Mouse (Mus musculus): ENCODE data around the gene Lsm14a. TPM values are rescaled to one million over a fixed set of nuclear protein-coding genes. Genes with fewer than 3 reads are reported as not detected.

Gene Lsm14a
- polyA plus RNA-seq, 1 experiment from 2014 or later: 53.8 TPM

GRCm38 (mm10) chr7:34319123-34319522 is 74.0 kb downstream of the Lsm14a start:
- H3K4me3 ChIP-seq (ENCODE audit: low read depth, low read length): no peak overlapping the region
- ATAC-seq (ENCODE audit: insufficient number of reproducible peaks, insufficient read depth, low FRiP score, low read depth): no peak
- H3K27me3 ChIP-seq (ENCODE audit: control insufficient read depth, insufficient read depth, low read length): no peaks in the 10 kb centered on the region
- WGBS: 75% methylated on average over 2 of the region's 2 CpGs
- no peak overlapping the region for H3K9ac ChIP-seq (replicated peaks; ENCODE audit: low read depth, low read length)
- H3K4me1 ChIP-seq (ENCODE audit: control insufficient read depth, insufficient read depth, low read length): peaks cover 16% of the 10 kb centered on the region; the same call in 1 of the 2 replicates
- no peaks in the 10 kb centered on the region for H3K9me3 ChIP-seq (ENCODE audit: control insufficient read depth, low read depth, low read length)
- no peak overlapping the region; the same call in 1 of the 2 replicates for H3K27ac ChIP-seq (ENCODE audit: low read length)
- no peak overlapping the region for H3K4me2 ChIP-seq (replicated peaks; ENCODE audit: low read depth, low read length)
- H3K36me3 ChIP-seq (ENCODE audit: control insufficient read depth, insufficient read depth, low read length): no peaks in the 10 kb centered on the region

DNA sequence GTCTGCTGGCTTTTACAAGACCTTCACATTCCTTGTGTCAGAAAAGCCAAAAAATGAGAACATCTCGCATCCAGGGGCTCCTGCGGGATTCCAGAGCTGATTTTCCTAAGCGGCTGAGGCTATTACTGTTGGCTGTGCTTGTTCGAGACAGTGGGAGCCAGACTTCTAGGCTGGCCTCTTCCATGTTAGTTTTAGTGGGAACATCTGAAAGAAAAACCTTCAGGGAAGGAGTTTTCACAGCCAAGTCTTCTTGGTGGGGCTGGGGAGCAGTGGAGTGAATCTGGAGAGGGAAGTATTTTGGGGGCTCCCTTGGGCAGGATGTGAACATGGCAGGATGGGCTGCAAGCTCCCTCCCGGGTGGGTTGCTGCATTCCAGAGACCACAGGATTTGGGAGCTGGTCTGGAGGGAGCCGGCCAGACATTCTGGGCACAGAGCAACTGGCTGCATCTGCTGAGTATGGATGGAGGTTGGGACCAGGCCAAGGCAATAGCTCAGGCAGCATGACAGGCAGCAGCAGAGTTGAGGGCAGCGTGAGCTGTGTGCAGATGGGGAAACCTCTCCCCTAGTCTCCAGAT is 75.1 kb downstream of the Lsm14a start:
- Histone ChIP-seq H3K9ac (replicated peaks; ENCODE audit: low read depth, low read length) (no peak overlapping the region), H3K36me3 (ENCODE audit: control insufficient read depth, insufficient read depth, low read length) (no peaks in the 10 kb centered on the region), H3K9me3 (ENCODE audit: control insufficient read depth, low read depth, low read length) (no peaks in the 10 kb centered on the region), H3K4me1 (ENCODE audit: control insufficient read depth, insufficient read depth, low read length) (peaks cover 16% of the 10 kb centered on the region; the same call in 1 of the 2 replicates), H3K27me3 (ENCODE audit: control insufficient read depth, insufficient read depth, low read length) (no peaks in the 10 kb centered on the region), H3K4me2 (replicated peaks; ENCODE audit: low read depth, low read length) (no peak overlapping the region), H3K4me3 (ENCODE audit: low read depth, low read length) (no peak overlapping the region), H3K27ac (ENCODE audit: low read length) (peak overlapping the region; percentile 81)
- 36% methylated on average over 7 of the region's 7 CpGs for WGBS
- ATAC-seq (ENCODE audit: insufficient number of reproducible peaks, insufficient read depth, low FRiP score, low read depth): peak; percentile 24; the same call in 1 of the 2 replicates

GRCm38 (mm10) chr7:34313443-34313875 is 79.7 kb downstream of the Lsm14a start, which contains the start of gene 4931406P16Rik:
Gene 4931406P16Rik, minus strand, starts transcription at chr7:34313551.
- H3K4me1 ChIP-seq (ENCODE audit: control insufficient read depth, insufficient read depth, low read length): peaks cover 22% of the 10 kb centered on the region; the same call in 1 of the 2 replicates
- no peaks in the 10 kb centered on the region for H3K9me3 ChIP-seq (ENCODE audit: control insufficient read depth, low read depth, low read length)
- H3K36me3 ChIP-seq (ENCODE audit: control insufficient read depth, insufficient read depth, low read length): no peaks in the 10 kb centered on the region
- no peaks in the 10 kb centered on the region for H3K27me3 ChIP-seq (ENCODE audit: control insufficient read depth, insufficient read depth, low read length)
- H3K4me2 ChIP-seq (replicated peaks; ENCODE audit: low read depth, low read length): peak within 1 kb of the TSS; percentile 67
- peak within 1 kb of the TSS; percentile 77 for H3K4me3 ChIP-seq (ENCODE audit: low read depth, low read length)
- peak within 1 kb of the TSS; percentile 78 for H3K27ac ChIP-seq (ENCODE audit: low read length)
- peak within 1 kb of the TSS; percentile 78 for H3K9ac ChIP-seq (replicated peaks; ENCODE audit: low read depth, low read length)
- ATAC-seq (ENCODE audit: insufficient number of reproducible peaks, insufficient read depth, low FRiP score, low read depth): peak; percentile 94
- under 1% methylated on average over 41 of the region's 41 CpGs for WGBS

GRCm38 (mm10) chr7:34312786-34313442 is 80.2 kb downstream of the Lsm14a start:
- Histone ChIP-seq H3K27ac (ENCODE audit: low read length) (peak overlapping the region; percentile 78), H3K4me1 (ENCODE audit: control insufficient read depth, insufficient read depth, low read length) (peaks cover 16% of the 10 kb centered on the region; the same call in 1 of the 2 replicates), H3K27me3 (ENCODE audit: control insufficient read depth, insufficient read depth, low read length) (no peaks in the 10 kb centered on the region), H3K36me3 (ENCODE audit: control insufficient read depth, insufficient read depth, low read length) (no peaks in the 10 kb centered on the region), H3K4me3 (ENCODE audit: low read depth, low read length) (peak overlapping the region; percentile 77), H3K9me3 (ENCODE audit: control insufficient read depth, low read depth, low read length) (no peaks in the 10 kb centered on the region), H3K9ac (replicated peaks; ENCODE audit: low read depth, low read length) (peak overlapping the region; percentile 78), H3K4me2 (replicated peaks; ENCODE audit: low read depth, low read length) (peak overlapping the region; percentile 67)
- peak; percentile 85 for ATAC-seq (ENCODE audit: insufficient number of reproducible peaks, insufficient read depth, low FRiP score, low read depth)
- 0% methylated on average over 63 of the region's 73 CpGs for WGBS

DNA sequence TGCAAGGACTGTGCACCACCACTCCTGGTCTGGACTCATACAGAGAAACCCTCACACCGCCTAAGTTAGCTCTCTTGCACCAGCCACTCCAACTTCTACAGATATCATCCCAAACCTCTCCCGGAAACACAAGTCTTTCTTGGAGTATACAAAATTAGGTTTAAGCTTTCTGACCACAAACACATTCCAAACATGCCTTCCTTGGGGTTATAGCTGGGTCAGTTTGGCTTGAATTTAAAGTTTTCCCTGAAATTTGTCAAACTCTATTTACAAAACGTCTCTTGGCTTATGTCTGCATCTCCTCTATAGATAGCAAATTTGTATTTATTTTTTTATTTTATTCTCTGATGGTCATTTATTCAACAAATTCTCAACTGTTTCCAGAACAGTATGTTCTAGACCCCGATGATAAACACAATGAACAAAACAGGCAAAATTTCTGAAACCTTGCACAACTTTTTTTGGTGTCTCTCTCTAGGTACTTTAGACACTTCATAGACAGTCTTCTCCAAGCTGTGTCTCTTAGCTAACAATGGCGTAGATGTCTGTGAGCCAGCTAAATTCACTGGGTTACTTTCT is 83.8 kb downstream of the Lsm14a start:
- H3K4me1 ChIP-seq (ENCODE audit: control insufficient read depth, insufficient read depth, low read length): peaks cover 12% of the 10 kb centered on the region; the same call in 1 of the 2 replicates
- no peak for ATAC-seq (ENCODE audit: insufficient number of reproducible peaks, insufficient read depth, low FRiP score, low read depth)
- 46% methylated on average over 5 of the region's 5 CpGs for WGBS
- H3K9me3 ChIP-seq (ENCODE audit: control insufficient read depth, low read depth, low read length): no peaks in the 10 kb centered on the region
- no peak overlapping the region for H3K9ac ChIP-seq (replicated peaks; ENCODE audit: low read depth, low read length)
- no peak overlapping the region for H3K27ac ChIP-seq (ENCODE audit: low read length)
- no peak overlapping the region for H3K4me3 ChIP-seq (ENCODE audit: low read depth, low read length)
- H3K27me3 ChIP-seq (ENCODE audit: control insufficient read depth, insufficient read depth, low read length): no peaks in the 10 kb centered on the region
- no peak overlapping the region for H3K4me2 ChIP-seq (replicated peaks; ENCODE audit: low read depth, low read length)
- no peaks in the 10 kb centered on the region for H3K36me3 ChIP-seq (ENCODE audit: control insufficient read depth, insufficient read depth, low read length)

- H3K9ac ChIP-seq (replicated peaks; ENCODE audit: low read depth, low read length): no peak overlapping the region
- 60% methylated on average over 5 of the region's 5 CpGs for WGBS
- no peak overlapping the region for H3K27ac ChIP-seq (ENCODE audit: low read length)
- peaks cover 12% of the 10 kb centered on the region; the same call in 1 of the 2 replicates for H3K4me1 ChIP-seq (ENCODE audit: control insufficient read depth, insufficient read depth, low read length)
- no peak for ATAC-seq (ENCODE audit: insufficient number of reproducible peaks, insufficient read depth, low FRiP score, low read depth)
- no peaks in the 10 kb centered on the region for H3K36me3 ChIP-seq (ENCODE audit: control insufficient read depth, insufficient read depth, low read length)
- no peaks in the 10 kb centered on the region for H3K27me3 ChIP-seq (ENCODE audit: control insufficient read depth, insufficient read depth, low read length)
- H3K4me3 ChIP-seq (ENCODE audit: low read depth, low read length): no peak overlapping the region
- H3K4me2 ChIP-seq (replicated peaks; ENCODE audit: low read depth, low read length): no peak overlapping the region
- no peaks in the 10 kb centered on the region for H3K9me3 ChIP-seq (ENCODE audit: control insufficient read depth, low read depth, low read length)
Observed at GRCm38 (mm10) chr7:34308586-34308985, 84.5 kb downstream of the Lsm14a start.

DNA sequence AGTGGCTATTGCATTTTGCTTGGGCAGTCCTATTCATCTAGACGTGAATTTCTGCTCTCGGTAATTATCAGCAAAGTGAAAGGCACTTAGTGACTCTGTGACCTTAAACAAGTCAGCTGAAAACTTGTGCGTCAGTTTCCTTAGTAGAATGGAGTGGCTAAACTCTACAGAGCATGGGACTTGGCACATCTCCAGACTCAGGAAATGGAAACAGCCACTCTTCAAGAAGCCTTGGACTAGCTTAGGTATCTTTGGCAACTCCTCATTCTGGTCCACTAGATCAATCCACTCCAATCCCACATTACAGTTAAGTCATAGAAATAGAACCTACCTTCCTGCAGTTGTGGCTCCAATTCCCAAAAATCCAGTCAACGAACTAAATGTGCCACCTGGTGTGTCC is 87.7 kb downstream of the Lsm14a start:
- Histone ChIP-seq H3K27me3 (ENCODE audit: control insufficient read depth, insufficient read depth, low read length) (no peaks in the 10 kb centered on the region), H3K27ac (ENCODE audit: low read length) (peak overlapping the region; percentile 10; the same call in 1 of the 2 replicates), H3K36me3 (ENCODE audit: control insufficient read depth, insufficient read depth, low read length) (no peaks in the 10 kb centered on the region), H3K4me3 (ENCODE audit: low read depth, low read length) (no peak overlapping the region), H3K4me1 (ENCODE audit: control insufficient read depth, insufficient read depth, low read length) (peaks cover 9% of the 10 kb centered on the region; the same call in 1 of the 2 replicates), H3K9ac (replicated peaks; ENCODE audit: low read depth, low read length) (no peak overlapping the region), H3K4me2 (replicated peaks; ENCODE audit: low read depth, low read length) (no peak overlapping the region), H3K9me3 (ENCODE audit: control insufficient read depth, low read depth, low read length) (no peaks in the 10 kb centered on the region)
- 41% methylated on average over 4 of the region's 4 CpGs for WGBS
- no peak for ATAC-seq (ENCODE audit: insufficient number of reproducible peaks, insufficient read depth, low FRiP score, low read depth)

GRCm38 (mm10) chr7:34302651-34303050 is 90.5 kb downstream of the Lsm14a start:
- Histone ChIP-seq H3K4me2 (replicated peaks; ENCODE audit: low read depth, low read length) (no peak overlapping the region), H3K36me3 (ENCODE audit: control insufficient read depth, insufficient read depth, low read length) (no peaks in the 10 kb centered on the region), H3K27ac (ENCODE audit: low read length) (no peak overlapping the region; the same call in 1 of the 2 replicates), H3K9me3 (ENCODE audit: control insufficient read depth, low read depth, low read length) (no peaks in the 10 kb centered on the region), H3K27me3 (ENCODE audit: control insufficient read depth, insufficient read depth, low read length) (no peaks in the 10 kb centered on the region), H3K9ac (replicated peaks; ENCODE audit: low read depth, low read length) (no peak overlapping the region), H3K4me3 (ENCODE audit: low read depth, low read length) (no peak overlapping the region), H3K4me1 (ENCODE audit: control insufficient read depth, insufficient read depth, low read length) (no peaks in the 10 kb centered on the region)
- no peak for ATAC-seq (ENCODE audit: insufficient number of reproducible peaks, insufficient read depth, low FRiP score, low read depth)
- WGBS: 73% methylated on average over 1 of the region's 1 CpGs
